Mouse (Mus musculus): ENCODE results near the gene Dydc1. TPM values are rescaled to one million over a fixed set of nuclear protein-coding genes. Genes with fewer than 3 reads are reported as not detected.
A peak's percentile ranks its signal among the peaks of the same experiment; 100 is the strongest.

The Dydc1 gene
- polyA plus RNA-seq, 2 experiments, result not detected

- Histone ChIP-seq H3K4me3 (replicated peaks; ENCODE audit: low read length) (no peak overlapping the region), H3K27ac (replicated peaks; ENCODE audit: low read depth, low read length) (no peak overlapping the region), H3K4me2 (replicated peaks; ENCODE audit: low read depth, low read length, severe bottlenecking) (no peak overlapping the region), H3K27me3 (ENCODE audit: control insufficient read depth, insufficient read depth, low read length) (no peaks in the 10 kb centered on the region), H3K4me1 (ENCODE audit: control insufficient read depth, insufficient read depth, low read length) (no peaks in the 10 kb centered on the region), H3K9ac (ENCODE audit: low read depth, low read length, severe bottlenecking) (no peak overlapping the region), H3K36me3 (ENCODE audit: control insufficient read depth, insufficient read depth, low read length) (no peaks in the 10 kb centered on the region), H3K9me3 (ENCODE audit: control insufficient read depth, low read length) (0 out of 2 replicates have a peak, but pooled peaks cover 3% of the 10 kb centered on the region)
- 81% methylated on average over 3 of the region's 3 CpGs for WGBS
- DNase-seq (ENCODE audit: low spot score) (no peak), ATAC-seq (ENCODE audit: low FRiP score, low read depth) (no peak)
- TF ChIP-seq POLR2A (IDR thresholded peaks at IDR 0.05; ENCODE audit: borderline replicate concordance, extremely low read depth, insufficient read depth, insufficient read length), result no peak
These were observed 43.6 kb downstream of the Dydc1 start for GRCm38 (mm10) chr14:41116271-41116670.

DNA sequence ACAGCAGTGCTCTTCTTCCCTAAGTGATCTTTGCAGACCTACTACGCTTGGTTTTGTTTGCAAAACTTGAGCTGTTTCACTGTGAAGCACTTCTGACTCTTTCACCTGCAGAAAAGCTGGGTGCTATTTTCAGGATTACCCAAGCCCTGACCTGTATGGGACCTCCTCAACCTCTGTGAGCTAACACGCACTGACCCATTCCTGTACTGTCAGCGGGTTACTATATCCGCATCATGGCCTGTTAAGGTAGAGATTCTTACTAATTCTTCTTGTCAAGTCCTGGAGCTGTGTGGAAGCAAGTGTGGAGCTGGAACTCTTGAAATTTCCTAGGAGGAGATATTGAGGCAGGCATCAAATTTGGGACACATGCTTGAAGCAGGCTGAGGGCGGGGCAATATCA is 52.0 kb downstream of the Dydc1 start:
- Histone ChIP-seq H3K4me2 (replicated peaks; ENCODE audit: low read depth, low read length, severe bottlenecking) (no peak overlapping the region), H3K36me3 (ENCODE audit: control insufficient read depth, insufficient read depth, low read length) (no peaks in the 10 kb centered on the region), H3K9ac (ENCODE audit: low read depth, low read length, severe bottlenecking) (no peak overlapping the region), H3K9me3 (ENCODE audit: control insufficient read depth, low read length) (no peaks in the 10 kb centered on the region), H3K4me3 (replicated peaks; ENCODE audit: low read length) (no peak overlapping the region), H3K27me3 (ENCODE audit: control insufficient read depth, insufficient read depth, low read length) (no peaks in the 10 kb centered on the region), H3K4me1 (ENCODE audit: control insufficient read depth, insufficient read depth, low read length) (no peaks in the 10 kb centered on the region), H3K27ac (replicated peaks; ENCODE audit: low read depth, low read length) (no peak overlapping the region)
- no peak for ATAC-seq (ENCODE audit: low FRiP score, low read depth)
- TF ChIP-seq POLR2A (IDR thresholded peaks at IDR 0.05; ENCODE audit: borderline replicate concordance, extremely low read depth, insufficient read depth, insufficient read length), result no peak
- 81% methylated on average over 5 of the region's 5 CpGs for WGBS
- no peak for DNase-seq (ENCODE audit: low spot score)

GRCm38 (mm10) chr14:41127997-41128396 is 55.3 kb downstream of the Dydc1 start:
- TF ChIP-seq POLR2A (IDR thresholded peaks at IDR 0.05; ENCODE audit: borderline replicate concordance, extremely low read depth, insufficient read depth, insufficient read length), result no peak
- WGBS, result 14% methylated on average over 4 of the region's 4 CpGs
- Histone ChIP-seq H3K36me3 (ENCODE audit: control insufficient read depth, insufficient read depth, low read length) (no peaks in the 10 kb centered on the region), H3K4me3 (replicated peaks; ENCODE audit: low read length) (no peak overlapping the region), H3K27me3 (ENCODE audit: control insufficient read depth, insufficient read depth, low read length) (no peaks in the 10 kb centered on the region), H3K4me2 (replicated peaks; ENCODE audit: low read depth, low read length, severe bottlenecking) (no peak overlapping the region), H3K9me3 (ENCODE audit: control insufficient read depth, low read length) (no peaks in the 10 kb centered on the region), H3K9ac (ENCODE audit: low read depth, low read length, severe bottlenecking) (no peak overlapping the region), H3K27ac (replicated peaks; ENCODE audit: low read depth, low read length) (no peak overlapping the region), H3K4me1 (ENCODE audit: control insufficient read depth, insufficient read depth, low read length) (no peaks in the 10 kb centered on the region)
- no peak for ATAC-seq (ENCODE audit: low FRiP score, low read depth)
- peak; percentile 24 for DNase-seq (ENCODE audit: low spot score)

DNA sequence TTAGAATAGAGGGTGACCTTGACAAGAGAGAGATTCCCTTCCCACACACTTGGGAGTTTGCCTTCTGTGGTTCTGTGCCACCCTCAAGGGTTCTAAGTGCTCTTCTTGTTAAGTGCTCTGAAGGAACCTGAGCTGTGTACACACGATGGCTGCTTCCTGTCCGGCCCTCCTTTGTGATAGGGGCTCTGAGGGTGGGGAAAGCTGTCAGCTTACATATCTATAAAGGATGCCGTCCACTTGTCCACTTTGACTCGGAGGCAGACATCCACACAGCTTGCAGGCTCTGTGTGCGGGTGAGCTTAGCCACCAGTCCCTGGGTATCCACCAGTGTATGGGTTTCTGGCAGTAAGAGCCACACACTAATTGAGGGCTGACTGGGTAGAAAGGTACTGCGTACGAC is 58.8 kb downstream of the Dydc1 start, which contains the start of gene Sftpa1:
Sftpa1 (plus strand) TSS at position 243 of the 400 bp plus-strand sequence.
- no peak within 1 kb of the TSS for H3K4me3 ChIP-seq (replicated peaks; ENCODE audit: low read length)
- H3K9me3 ChIP-seq (ENCODE audit: control insufficient read depth, low read length), result no peaks in the 10 kb centered on the region
- DNase-seq (ENCODE audit: low spot score) (no peak), ATAC-seq (ENCODE audit: low FRiP score, low read depth) (no peak)
- no peak within 1 kb of the TSS for H3K9ac ChIP-seq (ENCODE audit: low read depth, low read length, severe bottlenecking)
- no peaks in the 10 kb centered on the region for H3K27me3 ChIP-seq (ENCODE audit: control insufficient read depth, insufficient read depth, low read length)
- no peaks in the 10 kb centered on the region for H3K4me1 ChIP-seq (ENCODE audit: control insufficient read depth, insufficient read depth, low read length)
- H3K4me2 ChIP-seq (replicated peaks; ENCODE audit: low read depth, low read length, severe bottlenecking), result no peak within 1 kb of the TSS
- TF ChIP-seq POLR2A (IDR thresholded peaks at IDR 0.05; ENCODE audit: borderline replicate concordance, extremely low read depth, insufficient read depth, insufficient read length), result no peak
- no peak within 1 kb of the TSS for H3K27ac ChIP-seq (replicated peaks; ENCODE audit: low read depth, low read length)
- no peaks in the 10 kb centered on the region for H3K36me3 ChIP-seq (ENCODE audit: control insufficient read depth, insufficient read depth, low read length)
- WGBS, result 82% methylated on average over 7 of the region's 7 CpGs

DNA sequence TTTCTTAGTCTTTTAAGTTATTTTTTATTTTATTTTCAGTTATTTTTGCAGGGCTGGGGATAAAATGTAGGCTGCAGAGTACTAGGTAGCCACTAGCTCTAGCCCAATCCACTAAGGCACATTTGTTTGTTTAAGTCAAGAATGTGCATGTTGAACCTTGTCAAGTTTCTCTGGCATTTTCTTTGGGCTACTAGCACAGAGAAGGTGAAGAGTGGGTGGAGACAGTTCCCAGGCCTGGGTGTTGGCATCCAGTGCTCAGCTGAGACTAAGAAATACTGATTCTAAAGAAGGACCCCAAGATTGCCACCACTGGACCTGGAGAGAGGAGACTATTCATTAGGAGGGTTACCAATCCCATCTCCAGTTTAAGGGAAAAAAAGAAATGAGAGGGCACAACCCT is 64.3 kb downstream of the Dydc1 start:
- Histone ChIP-seq H3K9me3 (ENCODE audit: control insufficient read depth, low read length) (no peaks in the 10 kb centered on the region), H3K27me3 (ENCODE audit: control insufficient read depth, insufficient read depth, low read length) (no peaks in the 10 kb centered on the region), H3K9ac (ENCODE audit: low read depth, low read length, severe bottlenecking) (no peak overlapping the region), H3K4me2 (replicated peaks; ENCODE audit: low read depth, low read length, severe bottlenecking) (no peak overlapping the region), H3K36me3 (ENCODE audit: control insufficient read depth, insufficient read depth, low read length) (no peaks in the 10 kb centered on the region), H3K4me1 (ENCODE audit: control insufficient read depth, insufficient read depth, low read length) (no peaks in the 10 kb centered on the region), H3K4me3 (replicated peaks; ENCODE audit: low read length) (no peak overlapping the region), H3K27ac (replicated peaks; ENCODE audit: low read depth, low read length) (no peak overlapping the region)
- TF ChIP-seq POLR2A (IDR thresholded peaks at IDR 0.05; ENCODE audit: borderline replicate concordance, extremely low read depth, insufficient read depth, insufficient read length), result no peak
- no peak for ATAC-seq (ENCODE audit: low FRiP score, low read depth)
- DNase-seq (ENCODE audit: low spot score), result no peak

DNA sequence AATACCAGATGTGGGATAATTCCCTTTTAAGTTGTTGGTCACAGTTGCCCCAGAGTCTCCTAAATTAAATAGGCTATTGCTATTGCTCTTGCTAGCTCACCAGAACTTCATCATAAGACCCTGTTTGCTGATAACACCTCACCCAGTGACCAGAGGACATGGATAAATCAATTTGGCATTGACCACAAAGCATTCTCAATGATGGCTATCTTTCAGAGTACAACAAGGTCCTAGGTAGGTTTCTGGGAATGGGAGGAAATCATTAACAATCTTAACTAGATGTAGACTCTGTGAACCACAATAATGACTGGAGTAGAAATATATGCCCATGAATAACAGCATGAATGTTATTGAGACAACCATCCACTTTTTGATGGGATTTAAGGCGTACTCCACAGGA is 68.0 kb downstream of the Dydc1 start:
- no peaks in the 10 kb centered on the region for H3K36me3 ChIP-seq (ENCODE audit: control insufficient read depth, insufficient read depth, low read length)
- H3K9me3 ChIP-seq (ENCODE audit: control insufficient read depth, low read length), result no peaks in the 10 kb centered on the region
- DNase-seq (ENCODE audit: low spot score) (no peak), ATAC-seq (ENCODE audit: low FRiP score, low read depth) (no peak)
- 88% methylated on average over 1 of the region's 1 CpGs for WGBS
- no peak overlapping the region for H3K27ac ChIP-seq (replicated peaks; ENCODE audit: low read depth, low read length)
- H3K4me3 ChIP-seq (replicated peaks; ENCODE audit: low read length), result no peak overlapping the region
- no peaks in the 10 kb centered on the region for H3K27me3 ChIP-seq (ENCODE audit: control insufficient read depth, insufficient read depth, low read length)
- H3K9ac ChIP-seq (ENCODE audit: low read depth, low read length, severe bottlenecking), result no peak overlapping the region
- H3K4me2 ChIP-seq (replicated peaks; ENCODE audit: low read depth, low read length, severe bottlenecking), result no peak overlapping the region
- H3K4me1 ChIP-seq (ENCODE audit: control insufficient read depth, insufficient read depth, low read length), result no peaks in the 10 kb centered on the region
- TF ChIP-seq POLR2A (IDR thresholded peaks at IDR 0.05; ENCODE audit: borderline replicate concordance, extremely low read depth, insufficient read depth, insufficient read length), result no peak

Other genes starting within 250 kb of the Dydc1 start
- 0.92 and 1.2 TPM in 2 replicates for gene Sh2d4b, start 179.6 kb upstream of the Dydc1 start, polyA plus RNA-seq (2012; rRNA removed)
- gene Sh2d4b, start 179.6 kb upstream of the Dydc1 start, polyA plus RNA-seq (2014; fragmentation: Nextera tagmentation; extraction: Ambion mirVana), result 0.48 and 0.64 TPM in 2 replicates
- 75.2 and 81.8 TPM in 2 replicates for gene Tspan14, start 106.1 kb upstream of the Dydc1 start, polyA plus RNA-seq (2012; rRNA removed)
- 75.5 and 80.0 TPM in 2 replicates for gene Tspan14, start 106.1 kb upstream of the Dydc1 start, polyA plus RNA-seq (2014; fragmentation: Nextera tagmentation; extraction: Ambion mirVana)
- gene Fam213a, start 59.1 kb upstream of the Dydc1 start, polyA plus RNA-seq (2012; rRNA removed), result 13.7 and 19.6 TPM in 2 replicates
- 27.1 and 29.8 TPM in 2 replicates for gene Fam213a, start 59.1 kb upstream of the Dydc1 start, polyA plus RNA-seq (2014; fragmentation: Nextera tagmentation; extraction: Ambion mirVana)
- gene Dydc2, start 3.7 kb upstream of the Dydc1 start, polyA plus RNA-seq (2012; rRNA removed), result not detected in 2 replicates
- not detected in 2 replicates for gene Dydc2, start 3.7 kb upstream of the Dydc1 start, polyA plus RNA-seq (2014; fragmentation: Nextera tagmentation; extraction: Ambion mirVana)
- gene Mat1a, start 32.1 kb downstream of the Dydc1 start, polyA plus RNA-seq (2012; rRNA removed), result not detected in 2 replicates
- not detected in 2 replicates for gene Mat1a, start 32.1 kb downstream of the Dydc1 start, polyA plus RNA-seq (2014; fragmentation: Nextera tagmentation; extraction: Ambion mirVana)
- gene Sftpa1, start 58.9 kb downstream of the Dydc1 start, polyA plus RNA-seq (2012; rRNA removed), result not detected in 2 replicates
- gene Sftpa1, start 58.9 kb downstream of the Dydc1 start, polyA plus RNA-seq (2014; fragmentation: Nextera tagmentation; extraction: Ambion mirVana), result not detected in 2 replicates
- gene Mbl1, start 78.5 kb downstream of the Dydc1 start, polyA plus RNA-seq (2012; rRNA removed), result not detected in 2 replicates
- gene Mbl1, start 78.5 kb downstream of the Dydc1 start, polyA plus RNA-seq (2014; fragmentation: Nextera tagmentation; extraction: Ambion mirVana), result not detected in 2 replicates
- not detected in 2 replicates for gene Sftpd, start 112.2 kb downstream of the Dydc1 start, polyA plus RNA-seq (2012; rRNA removed)
- gene Sftpd, start 112.2 kb downstream of the Dydc1 start, polyA plus RNA-seq (2014; fragmentation: Nextera tagmentation; extraction: Ambion mirVana), result not detected in 2 replicates
- 0.11 and 0.12 TPM in 2 replicates for gene Gm2832, start 205.9 kb downstream of the Dydc1 start, polyA plus RNA-seq (2012; rRNA removed)
- 0.15 TPM in 1 of 2 replicates, not detected in the other for gene Gm2832, start 205.9 kb downstream of the Dydc1 start, polyA plus RNA-seq (2014; fragmentation: Nextera tagmentation; extraction: Ambion mirVana)

Data from limb, embryonic 14.5 days (tissue).